Mouse (Mus musculus) lung, postnatal 0 days (tissue): Measurements from ENCODE around the gene Cfap300.

Experiments used
- CTCF ChIP-seq: IDR thresholded peaks from 2 replicates; pipeline ENCODE4 v1.5.1; 2016; ENCODE audit warnings: antibody characterized with exemption, mild to moderate bottlenecking
- EP300 ChIP-seq: IDR thresholded peaks from 2 replicates; pipeline ENCODE4 v1.6.1; 2016; ENCODE audit warnings: antibody characterized with exemption, mild to moderate bottlenecking, control low read depth

DNA sequence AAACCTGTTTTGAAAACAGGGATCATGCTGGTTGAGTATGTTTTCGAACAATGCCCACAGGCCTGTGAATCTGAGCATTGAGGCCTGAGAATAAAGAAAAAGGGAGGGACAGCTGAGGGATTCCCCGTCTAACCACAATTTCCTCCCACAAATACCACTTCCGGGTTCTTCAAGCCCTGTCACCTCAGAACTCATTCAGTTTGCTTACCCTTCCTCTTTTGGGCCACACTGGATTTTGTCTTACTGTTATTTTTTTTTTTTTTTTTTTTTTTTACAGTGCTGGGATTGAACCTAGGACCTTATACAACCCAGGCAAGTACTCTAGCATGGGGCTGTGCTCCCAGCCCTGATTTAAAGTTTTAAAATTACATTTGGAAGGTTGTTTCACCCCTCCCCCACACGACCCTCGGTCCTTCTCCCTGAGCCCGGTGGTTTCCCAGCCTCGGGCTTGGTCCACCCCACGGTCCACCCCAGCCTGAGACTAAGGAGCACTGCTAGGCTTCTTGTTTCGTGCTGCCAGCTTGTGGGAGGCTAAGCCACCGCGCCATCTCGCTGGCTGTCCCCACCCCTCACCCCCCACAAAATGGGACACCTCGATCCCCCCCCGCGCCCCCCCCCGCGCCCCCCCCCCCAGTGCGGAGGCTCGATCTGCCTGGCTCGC is 25.2 kb downstream of the Cfap300 start:
- TF ChIP-seq CTCF (no peak), EP300 (no peak)
